9 mouse cellular contexts compared by ENCODE assay signal in genomic region chr6:112728760-112729422, GRCm38 (mm10). TPM values are rescaled to one million over a fixed set of nuclear protein-coding genes. Genes with fewer than 3 reads are reported as not detected.
DNase-seq lines count a peak whose midpoint lies in the region; ATAC-seq lines count a peak whose summit lies in the region.
"Had no signal": no experiment of that assay in that cellular context is flagged by ENCODE, and none has a peak within 500 bp of the region (broad histone marks: within the 10 kb centered on the region; RNA-seq: fewer than 3 reads in every experiment).

No protein-coding gene starts in this region.

- WGBS in intestine, embryonic 14.5 days = under 1% methylated on average over 17 of the region's 17 CpGs
- 12% methylated on average over 4 of the region's 17 CpGs for WGBS in macrophage (ENCODE audit: missing documents)

- H3K4me2 ChIP-seq in intestine, embryonic 14.5 days (ENCODE audit: low read length) = peak overlapping the region; percentile 44

- H3K9ac ChIP-seq in intestine, embryonic 14.5 days (ENCODE audit: low read length) = no peak overlapping the region

- DNase-seq in 416B (ENCODE audit: low read depth) = peak; percentile 72
- peak; percentile 92 for DNase-seq in embryo, embryonic 10 days (ENCODE audit: low spot score)
- peak; percentile 35 for DNase-seq in gastrocnemius, postnatal 25 days
- peak; percentile 80 for DNase-seq in intestine, embryonic 14.5 days (ENCODE audit: low spot score)
- peak; percentile 67 to 80 for DNase-seq in left cerebral cortex, postnatal 10 days (ENCODE audit: extremely low spot score in 1 of 2, low spot score in 2 of 2)
- DNase-seq in right cerebral cortex, postnatal 10 days (ENCODE audit: low spot score in 2 of 2) = peak; percentile 78 to 88
- DNase-seq in cerebellum, adult 11 months = no peak

- no peaks in the 10 kb centered on the region for H3K27me3 ChIP-seq in intestine, embryonic 14.5 days (replicated peaks; ENCODE audit: control insufficient read depth, insufficient read depth, low read length)
- H3K27me3 ChIP-seq: CH12.LX had no signal

- peak; percentile 93 for ATAC-seq in intestine, embryonic 14.5 days (replicated peaks; ENCODE audit: low FRiP score, low TSS enrichment, low read depth)

- peaks cover 8% of the 10 kb centered on the region; the same call in 1 of the 2 replicates for H3K4me1 ChIP-seq in intestine, embryonic 14.5 days (replicated peaks; ENCODE audit: control insufficient read depth, insufficient read depth, low read length)

- H3K36me3 ChIP-seq in intestine, embryonic 14.5 days (ENCODE audit: control insufficient read depth, insufficient read depth, low read length) = no peaks in the 10 kb centered on the region
- no peaks in the 10 kb centered on the region for H3K36me3 ChIP-seq in macrophage (ENCODE audit: inconsistent target)

- H3K4me3 ChIP-seq in intestine, embryonic 14.5 days (ENCODE audit: low read depth, low read length) = peak overlapping the region; percentile 21
- peak overlapping the region; percentile 0; the same call in 1 of the 2 replicates for H3K4me3 ChIP-seq in macrophage (ENCODE audit: inconsistent target)

- H3K79me2 ChIP-seq in macrophage (ENCODE audit: inconsistent target) = no peaks in the 10 kb centered on the region

- no peaks in the 10 kb centered on the region for H3K9me3 ChIP-seq in intestine, embryonic 14.5 days (ENCODE audit: control insufficient read depth, low read length)

- H3K27ac ChIP-seq in intestine, embryonic 14.5 days (ENCODE audit: low read depth) = no peak overlapping the region; the same call in 1 of the 2 replicates
- no peak overlapping the region for H3K27ac ChIP-seq in macrophage

- intact Hi-C loops in left cerebral cortex, postnatal 10 days (cut with DNase I) = no loop called here

RNA-seq across cellular contexts. Expression of gene Rad18, which starts 32.4 kb away (rescaled TPM):
- 1 to 10 TPM in 1 of 2 experiments, under 1 TPM in 1; 0.54 to 1.6 TPM for total RNA-seq in gastrocnemius, postnatal 25 days (2021)
- 36.4 and 36.9 TPM in 2 replicates for polyA plus RNA-seq in intestine, embryonic 14.5 days (2014; fragmentation: Nextera tagmentation; extraction: Ambion mirVana)
- 1 to 10 TPM; 8.6 to 8.7 TPM for total RNA-seq in left cerebral cortex, postnatal 10 days (2021)
- 10 to 100 TPM in 24 of 26 experiments, 1 to 10 TPM in 2; 5.2 to 42.0 (median 17.1) TPM for total RNA-seq in macrophage (2018; cell fraction: chromatin; rRNA removed)
- 1 to 10 TPM; 2.5 to 5.2 (median 3.6) TPM for total RNA-seq in macrophage (2018; cell fraction: cytosol; rRNA removed)
- total RNA-seq in macrophage (2018; cell fraction: nucleus; rRNA removed) = 10 to 100 TPM in 12 of 26 experiments, 1 to 10 TPM in 14; 4.6 to 27.3 (median 9.8) TPM
- 2.3 to 10.0 TPM (median 4.8 TPM) in 3 replicates for polyA plus RNA-seq in macrophage (2018)
